Mouse (Mus musculus) CD4-positive, CD25-positive, alpha-beta regulatory T cell, adult 4 months (primary cell): ENCODE measurements around the gene Baz2b. TPM values are rescaled to one million over a fixed set of nuclear protein-coding genes. Genes with fewer than 3 reads are reported as not detected.

ENCODE experiments used
- ATAC-seq: one replicate; pipeline ENCODE4 v1.8.0; 2017
- polyA plus RNA-seq, 2 experiments: library from polyadenylated mRNA; unstranded; fragments of 100-300 nt; shearing (Covaris generic); gene quantifications; one replicate each; pipeline ENCODE4 v1.2.1; 2017

Baz2b gene
- polyA plus RNA-seq = 10 to 100 TPM; 30.7 to 38.0 TPM

DNA sequence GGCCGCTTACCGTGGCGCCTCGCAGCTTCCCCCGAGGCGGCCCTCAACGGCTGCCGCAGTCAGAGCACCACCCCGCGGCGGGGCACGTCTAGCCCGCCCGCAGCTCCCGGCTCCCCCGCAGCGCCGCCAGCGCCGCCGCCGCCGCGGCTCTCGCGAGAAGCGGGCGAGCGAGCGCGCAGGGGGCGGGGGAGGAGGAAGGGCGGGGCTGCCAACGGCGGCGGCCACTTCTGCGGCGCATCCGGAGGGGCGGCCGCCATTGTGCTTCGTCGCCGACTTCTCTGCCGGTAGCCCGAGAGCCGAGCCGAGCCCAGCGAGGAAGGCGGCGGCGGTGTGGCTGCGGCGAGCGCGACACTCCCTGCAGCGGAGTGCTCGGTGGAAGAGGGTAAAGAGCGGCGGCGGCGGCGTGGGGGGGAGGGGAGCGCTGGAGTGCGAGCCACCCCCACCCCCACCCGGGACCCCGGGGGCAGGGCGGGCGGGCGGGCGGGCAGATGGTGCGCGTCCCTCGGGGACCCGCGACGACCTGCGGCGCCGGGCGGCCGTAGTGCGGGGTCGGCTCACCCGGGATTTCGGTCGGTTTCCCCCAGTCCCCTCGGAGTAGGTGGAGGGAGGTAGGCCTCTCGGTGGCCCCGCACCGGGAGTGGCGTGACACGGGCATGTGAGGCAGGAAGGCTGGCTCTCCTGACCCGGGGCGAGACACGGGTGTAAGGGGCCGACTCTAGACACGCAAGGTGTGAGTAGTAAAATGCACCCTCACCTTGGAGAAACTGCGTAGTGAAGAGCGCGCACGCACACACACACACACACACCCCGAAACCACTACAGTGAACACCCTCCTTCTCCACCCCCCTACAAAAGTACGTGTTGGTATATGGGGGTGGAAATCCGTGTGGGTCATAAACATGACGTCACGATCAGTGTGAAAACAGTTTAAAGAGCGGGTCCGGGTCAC, at the start of gene Baz2b, which contains the start of gene March7:
Gene Baz2b (minus strand): TSS at position 137 of the 949 bp plus-strand sequence.
Gene March7 (plus strand): TSS at position 185 of the 949 bp plus-strand sequence.
- peak; percentile 78 for ATAC-seq

DNA sequence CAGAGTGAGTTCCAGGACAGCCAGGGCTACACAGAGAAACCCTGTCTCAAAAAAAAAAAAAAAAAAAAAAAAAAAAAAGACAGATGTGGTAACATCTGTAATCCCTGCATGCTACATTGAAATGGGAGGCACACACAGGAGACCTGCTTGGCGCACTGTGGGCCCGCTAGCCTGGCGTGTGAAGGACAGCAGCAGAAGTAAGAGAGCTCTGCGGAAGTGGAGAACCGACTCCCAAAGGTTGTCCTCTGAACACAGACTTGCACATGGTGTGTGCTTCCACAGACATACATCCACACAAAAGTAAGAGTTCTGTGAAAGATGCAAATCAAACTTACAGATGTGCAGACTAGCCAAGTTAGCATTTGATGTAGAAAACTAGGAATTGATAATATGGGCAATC, 49.5 kb upstream of the Baz2b start:
- ATAC-seq = no peak

DNA sequence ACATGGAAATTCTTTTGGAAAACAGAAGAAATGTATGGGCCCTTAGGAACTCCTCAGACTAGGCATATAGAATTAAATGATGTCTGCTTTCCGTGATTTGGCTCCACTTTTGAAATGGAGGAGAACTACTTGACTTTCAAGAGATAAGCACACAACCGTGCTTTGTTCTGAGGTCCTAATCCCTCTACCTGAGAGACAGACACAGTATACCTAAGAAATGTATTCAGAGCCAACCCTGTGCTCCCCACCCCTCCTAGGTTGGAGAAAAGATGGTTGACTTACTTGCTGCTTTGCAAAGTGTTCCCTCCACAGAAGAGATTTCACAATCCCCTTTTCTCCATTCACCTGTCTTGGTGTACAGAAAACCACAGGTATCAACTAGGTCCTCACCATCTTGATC, 47.1 kb upstream of the Baz2b start:
- ATAC-seq = no peak

DNA sequence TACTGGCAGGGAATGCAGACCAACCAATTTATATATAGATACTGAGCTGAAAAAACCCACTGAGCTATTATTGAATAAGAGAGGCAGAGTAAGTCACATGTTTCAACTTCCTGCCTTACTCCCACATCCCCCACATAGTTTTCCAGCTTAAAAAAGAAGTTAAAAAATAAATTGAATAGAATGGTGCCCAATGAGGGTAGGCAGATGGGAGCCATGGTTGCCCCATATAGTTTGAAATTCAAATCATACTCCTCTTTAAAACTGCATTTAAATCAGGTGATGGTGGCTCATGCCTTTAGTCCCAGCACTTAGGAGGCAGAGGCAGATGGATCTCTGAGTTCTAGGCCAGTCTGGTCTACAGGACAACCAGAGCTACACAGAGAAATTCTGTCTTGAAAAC, 43.9 kb upstream of the Baz2b start:
- ATAC-seq = no peak

DNA sequence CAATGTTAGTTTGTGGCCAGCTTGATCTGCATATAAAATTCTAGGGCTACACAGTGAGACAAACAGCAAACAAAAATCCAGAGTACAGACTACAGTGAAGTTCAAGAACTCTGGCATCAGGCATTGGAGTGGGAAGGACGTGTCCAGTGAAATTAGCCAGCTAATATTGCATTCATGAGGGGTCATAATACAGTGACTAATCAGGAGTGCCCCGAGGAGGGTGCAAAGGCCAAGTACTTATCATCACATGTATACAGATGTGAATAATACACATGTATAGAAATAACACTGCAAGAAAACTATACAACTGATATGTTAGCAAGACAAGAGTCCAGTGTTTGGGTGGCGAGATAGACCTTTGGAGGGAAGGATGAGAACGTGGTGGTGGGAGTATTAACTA, 43.1 kb upstream of the Baz2b start:
- no peak for ATAC-seq

DNA sequence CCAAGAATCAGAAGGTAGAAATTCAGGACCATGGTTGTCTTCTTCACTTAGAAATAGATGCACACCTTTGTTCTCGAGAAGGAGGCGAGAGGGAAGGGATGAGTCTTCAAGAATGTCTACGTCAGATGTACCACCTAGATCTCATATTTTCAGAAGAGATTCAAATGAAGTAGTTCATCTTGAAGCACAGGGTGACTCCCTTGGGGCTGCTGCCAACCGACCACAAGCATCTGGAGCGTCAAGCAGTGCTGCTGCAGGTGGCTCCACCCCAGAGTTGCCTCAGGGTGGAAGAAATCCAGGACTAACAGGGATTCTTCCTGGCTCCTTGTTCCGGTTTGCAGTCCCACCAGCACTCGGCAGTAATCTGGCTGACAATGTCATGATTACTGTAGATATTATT, 24.9 kb upstream of the Baz2b start:
- ATAC-seq = no peak

DNA sequence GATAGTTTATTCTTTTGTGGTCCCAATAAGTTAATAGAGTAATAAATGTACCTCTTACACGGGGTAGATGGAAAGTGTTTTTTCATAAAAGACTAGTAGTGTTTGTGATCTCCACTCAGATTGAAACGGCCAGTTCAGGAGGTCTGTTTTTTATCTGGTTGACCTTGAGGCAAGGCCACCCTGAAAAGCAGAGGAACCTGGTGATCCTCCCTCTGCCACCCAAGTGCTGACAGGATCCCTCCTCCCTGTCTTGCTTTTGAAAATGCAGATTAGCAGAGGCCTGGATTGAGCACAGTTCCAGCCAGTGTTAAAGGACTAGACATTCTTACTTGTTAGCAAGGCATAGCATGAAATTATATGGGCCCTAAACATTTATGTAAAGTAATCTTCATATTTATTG, 23.5 kb upstream of the Baz2b start:
- no peak for ATAC-seq

DNA sequence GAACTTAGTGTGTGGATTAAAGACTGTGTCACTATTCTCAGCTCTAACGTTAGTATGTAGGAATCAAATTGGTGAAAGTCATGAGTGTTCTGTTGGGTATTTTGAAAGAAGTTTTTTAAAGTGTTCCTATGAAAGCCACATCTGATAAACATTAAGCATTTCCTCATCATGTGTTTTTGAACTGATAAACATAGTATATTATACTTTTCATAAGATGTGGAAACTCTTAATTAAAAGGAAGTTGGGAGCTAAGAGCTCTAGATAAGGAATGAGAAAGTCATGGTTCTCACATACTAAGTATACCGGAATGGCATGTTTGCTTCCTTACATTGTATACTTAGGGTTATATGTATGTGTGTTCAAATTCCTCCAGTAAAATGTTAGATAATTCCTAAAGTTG, 20.7 kb upstream of the Baz2b start:
- ATAC-seq = no peak

DNA sequence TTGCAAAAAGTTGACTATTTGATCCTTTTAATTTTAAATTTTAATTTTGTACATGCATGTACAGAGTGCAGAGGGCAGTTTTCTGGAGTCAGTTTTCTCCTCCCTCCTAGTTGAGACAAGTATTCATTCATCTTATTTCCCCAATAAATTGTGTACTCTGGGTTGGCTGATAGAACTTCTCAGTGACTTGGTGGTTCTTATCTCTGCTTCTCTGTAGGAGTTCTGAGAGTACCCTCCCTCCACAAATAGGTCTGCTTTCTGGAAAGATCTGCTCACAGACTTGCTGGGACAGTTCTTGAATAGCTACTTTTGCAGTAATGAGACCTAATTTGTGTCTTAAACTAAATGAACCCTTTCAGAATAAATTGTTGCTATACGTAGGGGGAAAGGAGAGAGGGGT, 18.8 kb upstream of the Baz2b start:
- no peak for ATAC-seq

DNA sequence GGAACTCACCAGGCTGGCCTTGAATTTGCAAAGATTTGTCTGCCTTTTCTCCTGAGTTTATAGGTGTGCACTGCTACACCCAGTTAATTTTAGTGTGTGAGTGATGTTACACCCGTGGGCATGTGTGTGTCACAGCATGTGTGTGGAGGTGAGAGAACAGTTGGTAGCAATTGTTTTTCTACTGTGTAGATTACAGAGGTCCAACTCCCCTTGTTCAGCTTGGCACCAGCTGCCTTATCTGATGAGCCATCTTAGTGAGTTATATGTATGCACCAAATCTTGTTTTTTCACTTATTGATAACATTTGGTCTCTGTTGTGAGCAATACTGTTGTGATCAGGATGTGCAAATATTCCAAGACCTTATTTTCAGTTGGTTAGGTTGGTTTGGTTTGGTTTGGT, 13.8 kb upstream of the Baz2b start:
- ATAC-seq = peak; percentile 19

DNA sequence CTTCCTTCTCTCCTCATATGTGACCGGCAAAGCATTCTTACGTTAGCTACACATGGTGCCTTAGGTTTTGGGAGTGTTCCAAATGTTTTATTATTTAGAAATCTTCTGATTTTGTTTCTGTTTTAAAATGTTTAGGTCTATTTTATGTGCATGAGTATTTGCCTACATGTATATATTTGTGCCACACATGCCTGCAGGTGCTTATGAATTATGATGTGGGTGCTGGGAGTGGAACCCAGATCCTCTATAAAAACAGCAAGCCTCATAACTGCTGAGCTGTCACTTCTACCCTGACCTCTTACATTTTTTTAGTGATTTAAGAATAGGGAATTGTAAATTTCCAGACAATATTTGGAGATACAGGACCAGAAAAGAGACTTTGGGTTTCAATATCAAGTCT, 12.3 kb upstream of the Baz2b start:
- ATAC-seq = no peak

DNA sequence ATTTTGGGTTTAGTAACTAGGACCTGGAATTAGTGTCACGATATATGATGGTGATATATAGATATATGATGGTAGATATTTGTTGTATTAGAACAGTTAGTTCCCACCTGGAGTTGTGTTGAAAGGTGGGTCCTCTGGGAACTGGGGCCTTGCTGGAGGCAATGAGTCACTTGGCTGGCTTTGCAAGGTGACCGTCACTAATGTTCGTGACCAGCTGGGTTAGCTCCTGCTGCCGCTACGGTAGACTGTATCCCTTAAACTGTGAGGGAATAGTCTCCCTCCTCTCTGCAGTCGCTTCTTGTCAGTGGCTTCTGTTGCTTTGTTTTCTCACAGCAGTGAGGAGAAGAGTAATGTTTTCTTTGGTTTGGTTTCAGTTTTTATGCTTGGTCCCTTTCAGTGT, 11.6 kb upstream of the Baz2b start:
- no peak for ATAC-seq

DNA sequence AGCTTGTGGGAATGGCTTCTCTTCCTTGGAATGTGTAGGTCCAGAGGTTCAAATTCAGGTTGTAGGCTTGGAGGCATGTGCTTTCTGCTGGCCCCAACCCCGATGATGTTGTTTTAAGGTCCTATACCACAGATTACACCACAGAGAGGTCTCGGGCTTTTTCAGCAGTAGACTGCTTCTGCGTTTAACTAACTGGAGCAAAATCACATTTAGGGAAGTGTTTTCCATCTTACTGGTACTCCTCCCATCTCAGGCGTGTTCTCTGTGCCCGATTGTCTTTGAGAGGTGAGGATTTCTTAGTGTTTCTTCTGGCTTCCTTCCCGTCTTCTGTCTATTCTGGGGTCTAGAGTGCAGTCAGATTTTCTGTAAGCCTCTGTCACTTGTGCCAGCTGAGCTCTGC, 8.0 kb upstream of the Baz2b start:
- no peak for ATAC-seq

DNA sequence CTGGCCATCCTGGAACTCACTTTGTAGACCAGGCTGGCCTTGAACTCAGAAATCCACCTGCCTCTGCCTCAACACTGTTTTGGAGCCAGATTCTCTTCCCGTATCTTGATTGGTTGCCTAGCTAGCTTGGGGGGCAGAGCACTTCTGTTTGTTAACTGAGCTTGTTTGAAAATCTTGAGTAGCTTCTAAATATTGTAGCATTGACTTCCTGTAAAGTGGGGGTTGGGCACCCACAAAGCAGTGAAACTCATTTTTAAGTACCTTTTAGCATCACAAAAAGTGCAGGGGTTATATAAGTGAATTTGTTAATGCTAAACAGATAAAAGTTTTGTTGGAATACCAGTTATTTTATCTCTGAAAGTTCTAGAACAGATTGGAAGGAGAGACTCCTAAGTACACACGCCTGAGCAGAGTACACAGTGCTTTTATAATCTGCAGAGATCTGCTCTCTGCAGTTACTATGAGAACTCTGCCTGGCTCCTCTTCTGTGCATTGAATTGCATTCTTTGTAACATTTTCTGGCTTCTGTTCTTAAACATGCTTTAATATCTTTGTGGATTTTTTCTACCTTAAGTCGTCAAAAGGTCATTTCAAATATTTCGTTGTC, 7.0 kb upstream of the Baz2b start:
- peak; percentile 54 for ATAC-seq

DNA sequence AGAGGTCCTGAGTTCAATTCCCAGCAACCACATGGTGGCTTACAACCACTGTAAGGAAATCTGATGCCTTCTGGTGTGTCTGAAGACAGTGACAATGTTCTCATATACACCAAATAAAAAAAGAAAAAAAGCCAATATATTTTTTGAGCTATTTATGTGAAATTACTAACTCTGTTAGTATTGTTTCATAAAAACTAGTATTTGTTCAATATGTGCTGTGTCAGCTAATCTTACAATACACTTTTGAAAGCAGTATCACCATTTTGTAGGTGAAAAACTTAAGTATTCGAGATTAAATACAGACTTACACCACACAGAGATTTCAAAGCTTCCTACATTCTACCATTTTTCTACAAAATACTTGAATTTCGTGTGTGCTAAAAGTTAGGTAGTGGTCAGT, 5.0 kb upstream of the Baz2b start:
- ATAC-seq = no peak

DNA sequence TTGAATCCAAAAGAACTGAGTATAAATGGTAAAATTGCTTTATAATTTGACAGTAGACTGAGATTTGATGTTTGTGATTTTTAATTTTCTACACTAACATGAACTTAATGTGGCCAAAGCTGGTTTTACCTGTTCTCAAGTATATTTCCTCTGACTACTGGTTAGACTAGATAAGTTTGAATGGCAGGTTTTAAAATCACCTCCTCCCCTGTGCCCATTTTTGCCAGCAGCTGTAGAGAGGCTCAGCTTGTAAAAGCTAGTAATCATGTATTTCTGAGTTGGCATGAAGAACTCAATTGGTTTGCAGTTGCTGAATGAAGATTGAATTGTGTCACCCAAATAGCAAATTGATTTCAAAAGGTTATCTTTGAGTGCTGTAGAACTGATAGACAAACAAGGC, 2.8 kb upstream of the Baz2b start:
- ATAC-seq = no peak

DNA sequence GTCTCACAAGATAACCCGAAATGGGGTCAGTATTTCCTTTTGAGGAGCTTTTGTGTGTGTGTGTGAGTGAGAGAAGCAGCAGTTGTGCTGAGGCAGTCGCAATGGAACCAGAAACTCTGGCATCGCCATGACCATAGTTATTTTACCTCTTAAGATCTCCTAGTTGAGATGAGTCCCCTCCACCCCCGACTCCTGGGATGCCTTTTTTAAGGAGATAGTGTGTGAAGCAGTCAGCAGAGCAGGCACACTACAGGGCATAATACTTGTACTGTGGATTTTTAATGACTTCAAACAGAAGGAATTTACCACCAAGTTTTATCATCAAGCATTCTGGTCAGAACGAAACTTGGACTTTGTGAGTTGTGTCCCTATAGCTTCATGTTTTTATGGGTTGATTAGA, 1.2 kb upstream of the Baz2b start:
- no peak for ATAC-seq

DNA sequence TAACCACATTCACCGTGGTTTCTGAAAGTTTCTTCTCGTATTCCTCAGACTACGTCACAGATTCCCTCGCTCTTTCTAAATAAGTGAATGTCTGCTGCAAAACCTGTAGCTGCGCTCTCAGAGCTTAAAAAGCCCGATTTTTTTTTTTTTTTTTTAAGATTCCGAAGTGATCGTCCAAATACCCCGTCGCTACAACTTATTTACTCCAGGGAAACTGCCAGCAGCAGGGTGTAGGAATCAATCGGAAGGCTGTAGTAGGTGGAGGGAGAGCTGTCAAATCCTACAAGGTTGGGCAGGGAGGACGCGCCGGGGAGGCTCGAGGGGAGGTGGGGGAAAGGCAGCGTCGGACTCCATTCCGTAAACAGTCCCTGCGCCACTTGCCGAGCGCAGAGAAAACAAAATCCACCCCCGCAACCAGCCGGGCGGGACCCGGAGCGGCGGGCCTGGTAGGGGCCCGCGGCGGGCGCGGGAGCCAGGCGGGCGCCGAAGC, 472 bp downstream of the Baz2b start:
- peak; percentile 32 for ATAC-seq

DNA sequence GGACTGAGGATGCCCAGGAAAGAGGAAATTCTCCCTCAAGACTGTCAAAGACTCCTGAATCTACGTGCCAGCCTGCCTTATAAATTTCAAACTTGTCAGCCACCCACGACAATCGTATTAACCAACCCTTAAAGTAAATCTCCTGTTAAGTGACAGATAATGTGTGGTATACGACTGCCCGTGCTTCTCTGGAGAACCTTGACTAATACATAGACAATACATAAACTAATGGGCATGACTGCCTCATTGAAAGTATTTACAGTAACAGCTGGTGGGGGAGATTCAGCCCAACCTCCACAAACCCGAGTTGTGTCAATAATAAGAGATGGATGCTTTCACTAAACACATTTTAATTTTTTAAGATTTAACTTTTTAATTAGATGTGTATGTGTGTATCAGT, 3.8 kb downstream of the Baz2b start:
- ATAC-seq = no peak

DNA sequence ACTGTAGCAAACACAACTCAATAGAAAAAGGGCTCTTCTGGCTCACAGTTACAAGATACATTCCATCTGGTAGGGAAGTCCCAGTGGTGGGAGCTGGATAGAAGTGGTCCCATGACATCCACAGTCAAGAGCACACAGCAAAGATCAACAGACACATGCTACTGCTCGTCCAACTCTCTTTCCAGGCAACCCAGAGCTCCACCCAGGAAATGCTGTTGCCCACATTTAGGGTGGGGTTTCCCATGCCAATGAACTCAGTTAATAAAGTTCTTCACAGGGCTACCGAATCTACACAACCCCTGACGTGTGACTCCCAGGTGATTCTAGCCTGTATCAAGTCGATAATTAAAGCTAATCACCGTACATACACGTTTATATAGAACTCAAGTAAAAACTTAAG, 5.5 kb downstream of the Baz2b start:
- peak; percentile 26 for ATAC-seq

DNA sequence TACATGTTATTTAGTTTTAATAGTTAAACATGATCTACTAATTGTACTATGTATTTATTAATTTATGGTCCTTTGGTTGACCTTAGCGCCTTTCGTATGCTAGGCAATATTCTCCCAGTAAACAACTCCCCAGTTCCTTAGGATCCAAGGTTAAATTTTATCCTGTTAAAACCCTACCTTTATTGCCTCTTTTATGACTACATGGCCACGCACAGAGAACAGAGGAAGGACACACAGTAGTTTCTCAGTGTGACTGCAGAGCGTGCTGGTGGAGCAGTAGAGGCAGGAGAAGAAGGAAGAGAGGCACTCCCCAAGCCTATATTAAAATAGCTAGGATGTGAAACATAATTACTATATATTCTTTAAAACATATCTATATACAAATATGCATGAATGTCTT, 5.9 kb downstream of the Baz2b start:
- no peak for ATAC-seq

DNA sequence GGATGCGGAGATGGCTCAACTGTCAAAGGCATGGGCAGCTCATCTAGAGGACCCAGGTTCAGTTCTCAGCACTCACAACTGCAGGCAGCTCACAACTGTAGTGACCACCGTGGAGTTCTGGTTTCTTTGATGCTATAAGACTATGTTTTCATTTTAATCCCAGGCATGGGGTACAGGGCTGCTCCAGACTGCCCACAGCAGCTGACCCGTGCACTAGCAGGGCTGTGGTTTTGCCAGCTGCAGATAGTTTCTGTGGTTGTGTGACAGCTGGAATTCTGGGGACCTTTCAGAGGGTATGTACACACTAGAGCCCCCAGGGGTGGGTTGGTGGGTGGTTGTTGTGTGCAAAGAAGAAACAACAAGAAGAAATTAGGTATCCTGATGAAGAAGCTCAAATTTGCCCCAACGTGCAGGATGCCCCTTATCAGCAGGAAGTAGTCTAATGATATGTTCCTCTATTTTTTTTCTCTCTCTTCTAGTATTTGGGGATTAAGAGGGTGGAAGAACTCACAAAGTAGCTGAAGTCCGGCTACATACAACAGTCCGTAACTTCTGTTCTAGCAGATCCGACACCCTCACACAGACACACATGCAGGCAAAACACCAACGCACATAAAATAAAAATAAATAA, 6.6 kb downstream of the Baz2b start:
- ATAC-seq = no peak

DNA sequence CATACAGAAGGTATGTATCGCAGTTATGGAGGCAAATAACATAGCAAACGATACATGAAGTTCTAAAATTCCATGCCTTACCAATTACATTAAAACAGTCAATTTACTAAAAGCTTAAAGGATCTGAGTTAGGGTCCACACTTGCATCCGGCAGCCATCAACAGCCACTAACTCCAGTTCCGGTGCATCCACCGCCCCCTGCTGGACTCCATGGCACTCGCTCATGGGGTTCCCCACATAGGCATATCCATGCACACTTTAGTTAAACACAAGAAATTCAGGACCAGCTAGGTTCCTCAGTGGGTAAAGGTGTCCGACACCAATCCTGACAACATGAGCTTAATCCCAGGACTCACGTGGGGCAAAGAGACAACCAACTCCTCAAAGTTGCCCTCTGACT, 9.0 kb downstream of the Baz2b start:
- ATAC-seq = no peak
